Mouse (Mus musculus) kidney, adult 2 months (tissue): ENCODE data around the gene Cxcl2. TPM values are rescaled to one million over a fixed set of nuclear protein-coding genes. Genes with fewer than 3 reads are reported as not detected.

Experiments used
- DNase-seq: peaks from one replicate; pipeline ENCODE4 v3.0.0; 2021
- H3K27ac ChIP-seq: fragments of 200-500 bp; 2 replicates; pipeline ENCODE4 v1.5.1; 2012; ENCODE audit warnings: low read depth, low read length, control low read depth, inconsistent platforms; ENCODE audit not compliant: insufficient read depth
- H3K27me3 ChIP-seq: fragments of 200-500 bp; replicated peaks from 2 replicates; pipeline ENCODE4 v1.6.1; 2012; ENCODE audit warnings: mild to moderate bottlenecking, moderate library complexity, low read length, inconsistent platforms; ENCODE audit not compliant: control insufficient read depth, insufficient read depth
- H3K36me3 ChIP-seq: fragments of 200-500 bp; 2 replicates; pipeline ENCODE4 v1.6.1; 2012; ENCODE audit warnings: mild to moderate bottlenecking, moderate library complexity, low read length, inconsistent platforms; ENCODE audit not compliant: control insufficient read depth, insufficient read depth
- H3K4me1 ChIP-seq: fragments of 200-500 bp; 2 replicates; pipeline ENCODE4 v1.6.1; 2011; ENCODE audit warnings: low read length; ENCODE audit not compliant: control insufficient read depth, insufficient read depth
- H3K4me3 ChIP-seq: fragments of 200-500 bp; 2 replicates; pipeline ENCODE4 v1.5.1; 2011; ENCODE audit warnings: mild to moderate bottlenecking, low read depth, low read length, control low read depth; ENCODE audit not compliant: insufficient read depth
- CTCF ChIP-seq: fragments of 200-500 bp; conservative IDR thresholded peaks from 2 replicates; pipeline ENCODE4 v1.5.1; 2011; ENCODE audit warnings: low read depth, mild to moderate bottlenecking, control low read depth, low read length, moderate library complexity, mixed read lengths; ENCODE audit not compliant: insufficient read depth, insufficient read length
- POLR2A ChIP-seq: fragments of 200-500 bp; IDR thresholded peaks from one replicate; pipeline ENCODE4 v1.6.1; 2011; ENCODE audit warnings: low read depth, low read length, control low read depth
- WGBS: fragments of 180-500 bp; shearing (Covaris S2); methylation state at CpG from one replicate; pipeline ENCODE4 v1.1.7; 2018; 5-methylcytosine and 5-hydroxymethylcytosine counted together
- polyA plus RNA-seq: library from polyadenylated mRNA; depleted of rRNA; stranded (reverse); fragments of >200 nt; gene quantifications from 2 replicates; pipeline ENCODE4 v1.2.3, GENCODE M21; 2012; rRNA removed

Cxcl2 gene
- polyA plus RNA-seq, 1 experiment, result 0.42 TPM

GRCm38 (mm10) chr5:90951475-90951874, 47.8 kb downstream of the Cxcl2 start:
- peak; percentile 78 for DNase-seq
- Histone ChIP-seq H3K27me3 (no peaks in the 10 kb centered on the region), H3K4me1 (no peaks in the 10 kb centered on the region), H3K36me3 (no peaks in the 10 kb centered on the region), H3K4me3 (no peak overlapping the region), H3K27ac (no peak overlapping the region)
- WGBS, result 26% methylated on average over 2 of the region's 2 CpGs
- TF ChIP-seq CTCF (peak; percentile 33; the same call in 1 of the 2 replicates), POLR2A (no peak)

GRCm38 (mm10) chr5:90952731-90953481, 49.2 kb downstream of the Cxcl2 start:
- H3K27ac ChIP-seq, result no peak overlapping the region
- TF ChIP-seq POLR2A, result no peak
- TF ChIP-seq CTCF, result 0 out of 2 replicates have a peak, but pooled peaks have one; percentile 13
- no peak for DNase-seq
- H3K4me1 ChIP-seq, result no peaks in the 10 kb centered on the region
- 79% methylated on average over 8 of the region's 8 CpGs for WGBS
- no peak overlapping the region for H3K4me3 ChIP-seq
- no peaks in the 10 kb centered on the region for H3K27me3 ChIP-seq
- H3K36me3 ChIP-seq, result no peaks in the 10 kb centered on the region

Other genes with a start within 250 kb of the Cxcl2 start
- gene Cxcl5, start 144.5 kb upstream of the Cxcl2 start, polyA plus RNA-seq, result 0.05 TPM in 1 of 2 replicates, not detected in the other
- gene Ppbp, start 135.4 kb upstream of the Cxcl2 start, polyA plus RNA-seq, result 1.2 and 1.5 TPM in 2 replicates
- 8.3 and 9.8 TPM in 2 replicates for gene Pf4, start 131.4 kb upstream of the Cxcl2 start, polyA plus RNA-seq
- 0.12 TPM in 1 of 2 replicates, not detected in the other for gene Cxcl3, start 117.8 kb upstream of the Cxcl2 start, polyA plus RNA-seq
- not detected in 2 replicates for gene Cxcl15, start 109.3 kb upstream of the Cxcl2 start, polyA plus RNA-seq
- 0.69 and 1.6 TPM in 2 replicates for gene Cxcl1, start 12.6 kb upstream of the Cxcl2 start, polyA plus RNA-seq
- gene Mthfd2l, start 27.2 kb downstream of the Cxcl2 start, polyA plus RNA-seq, result 23.4 and 45.0 TPM in 2 replicates
- gene Epgn, start 123.6 kb downstream of the Cxcl2 start, polyA plus RNA-seq, result not detected in 2 replicates
- gene Ereg, start 170.8 kb downstream of the Cxcl2 start, polyA plus RNA-seq, result 0.03 TPM in 1 of 2 replicates, not detected in the other
- gene Areg, start 235.7 kb downstream of the Cxcl2 start, polyA plus RNA-seq, result not detected in 2 replicates